Mouse (Mus musculus): ENCODE results near the gene Hrnr. TPM values are rescaled to one million over a fixed set of nuclear protein-coding genes. Genes with fewer than 3 reads are reported as not detected.

Gene Hrnr
- total RNA-seq (2014; rRNA removed) (not detected in 2 replicates), polyA plus RNA-seq (2015; fragmentation: Nextera tagmentation; extraction: Ambion mirVana) (not detected in 2 replicates)

- H3K4me1 ChIP-seq (ENCODE audit: insufficient read depth): no peaks in the 10 kb centered on the region
- no peak within 1 kb of the TSS for H3K27ac ChIP-seq (ENCODE audit: low read depth, low read length)
- WGBS: 87% methylated on average over 2 of the region's 2 CpGs
- no peak for TF ChIP-seq CTCF (IDR thresholded peaks at IDR 0.05; ENCODE audit: low read depth)
- H3K27me3 ChIP-seq (ENCODE audit: insufficient read depth, low read length): no peaks in the 10 kb centered on the region
- H3K9ac ChIP-seq: no peak within 1 kb of the TSS
- no peaks in the 10 kb centered on the region for H3K9me3 ChIP-seq (ENCODE audit: low read length)
- no peaks in the 10 kb centered on the region for H3K36me3 ChIP-seq (ENCODE audit: insufficient read depth)
- H3K4me3 ChIP-seq (ENCODE audit: low read depth, low read length): no peak within 1 kb of the TSS
- no peak within 1 kb of the TSS for H3K4me2 ChIP-seq (ENCODE audit: low read depth)
- ATAC-seq (no peak), DNase-seq (no peak)
These were observed at the start of gene Hrnr for GRCm38 (mm10) chr3:93319449-93319848. Gene Hrnr, plus strand, starts transcription at chr3:93319749.

- no peak for TF ChIP-seq CTCF (IDR thresholded peaks at IDR 0.05; ENCODE audit: low read depth)
- no peaks in the 10 kb centered on the region for H3K27me3 ChIP-seq (ENCODE audit: insufficient read depth, low read length)
- no peak within 1 kb of the TSS for H3K4me3 ChIP-seq (ENCODE audit: low read depth, low read length)
- no peak within 1 kb of the TSS for H3K4me2 ChIP-seq (ENCODE audit: low read depth)
- WGBS: 93% methylated on average over 2 of the region's 2 CpGs
- H3K36me3 ChIP-seq (ENCODE audit: insufficient read depth): no peaks in the 10 kb centered on the region
- no peak within 1 kb of the TSS for H3K27ac ChIP-seq (ENCODE audit: low read depth, low read length)
- ATAC-seq (no peak), DNase-seq (no peak)
- H3K9me3 ChIP-seq (ENCODE audit: low read length): no peaks in the 10 kb centered on the region
- H3K9ac ChIP-seq: no peak within 1 kb of the TSS
- H3K4me1 ChIP-seq (ENCODE audit: insufficient read depth): no peaks in the 10 kb centered on the region
These were observed 46.3 kb upstream of the Hrnr start, which contains the start of gene Flg for GRCm38 (mm10) chr3:93273223-93273622. Gene Flg, plus strand, starts transcription at chr3:93273523.

GRCm38 (mm10) chr3:93297542-93297941, 22.0 kb upstream of the Hrnr start:
- Histone ChIP-seq H3K36me3 (ENCODE audit: insufficient read depth) (no peaks in the 10 kb centered on the region), H3K4me2 (ENCODE audit: low read depth) (no peak overlapping the region), H3K9ac (no peak overlapping the region), H3K4me1 (ENCODE audit: insufficient read depth) (no peaks in the 10 kb centered on the region), H3K27me3 (ENCODE audit: insufficient read depth, low read length) (no peaks in the 10 kb centered on the region), H3K4me3 (ENCODE audit: low read depth, low read length) (no peak overlapping the region), H3K9me3 (ENCODE audit: low read length) (no peaks in the 10 kb centered on the region), H3K27ac (ENCODE audit: low read depth, low read length) (no peak overlapping the region)
- no peak for ATAC-seq
- no peak for TF ChIP-seq CTCF (IDR thresholded peaks at IDR 0.05; ENCODE audit: low read depth)
- DNase-seq: no peak
- 77% methylated on average over 2 of the region's 2 CpGs for WGBS

GRCm38 (mm10) chr3:93299832-93300231, 19.7 kb upstream of the Hrnr start:
- no peaks in the 10 kb centered on the region for H3K27me3 ChIP-seq (ENCODE audit: insufficient read depth, low read length)
- no peak for ATAC-seq
- TF ChIP-seq CTCF (IDR thresholded peaks at IDR 0.05; ENCODE audit: low read depth): no peak
- H3K4me1 ChIP-seq (ENCODE audit: insufficient read depth): no peaks in the 10 kb centered on the region
- H3K4me2 ChIP-seq (ENCODE audit: low read depth): no peak overlapping the region
- H3K9me3 ChIP-seq (ENCODE audit: low read length): no peaks in the 10 kb centered on the region
- H3K27ac ChIP-seq (ENCODE audit: low read depth, low read length): no peak overlapping the region
- H3K4me3 ChIP-seq (ENCODE audit: low read depth, low read length): no peak overlapping the region
- no peak for DNase-seq
- no peak overlapping the region for H3K9ac ChIP-seq
- 87% methylated on average over 6 of the region's 6 CpGs for WGBS
- H3K36me3 ChIP-seq (ENCODE audit: insufficient read depth): no peaks in the 10 kb centered on the region

- no peak for ATAC-seq
- no peak for TF ChIP-seq CTCF (IDR thresholded peaks at IDR 0.05; ENCODE audit: low read depth)
- no peak overlapping the region for H3K27ac ChIP-seq (ENCODE audit: low read depth, low read length)
- no peaks in the 10 kb centered on the region for H3K4me1 ChIP-seq (ENCODE audit: insufficient read depth)
- H3K4me3 ChIP-seq (ENCODE audit: low read depth, low read length): no peak overlapping the region
- H3K27me3 ChIP-seq (ENCODE audit: insufficient read depth, low read length): no peaks in the 10 kb centered on the region
- no peaks in the 10 kb centered on the region for H3K36me3 ChIP-seq (ENCODE audit: insufficient read depth)
- no peak overlapping the region for H3K9ac ChIP-seq
- H3K4me2 ChIP-seq (ENCODE audit: low read depth): no peak overlapping the region
- DNase-seq: no peak
- H3K9me3 ChIP-seq (ENCODE audit: low read length): no peaks in the 10 kb centered on the region
- 79% methylated on average over 3 of the region's 3 CpGs for WGBS
These were observed 17.7 kb upstream of the Hrnr start for GRCm38 (mm10) chr3:93301896-93302295.

- no peak for DNase-seq
- H3K9ac ChIP-seq: no peak overlapping the region
- H3K27me3 ChIP-seq (ENCODE audit: insufficient read depth, low read length): no peaks in the 10 kb centered on the region
- H3K4me3 ChIP-seq (ENCODE audit: low read depth, low read length): no peak overlapping the region
- H3K36me3 ChIP-seq (ENCODE audit: insufficient read depth): no peaks in the 10 kb centered on the region
- H3K4me1 ChIP-seq (ENCODE audit: insufficient read depth): no peaks in the 10 kb centered on the region
- 0 out of 2 replicates have a peak, but pooled peaks have one; percentile 11 for TF ChIP-seq CTCF (IDR thresholded peaks at IDR 0.05; ENCODE audit: low read depth)
- ATAC-seq: no peak
- no peaks in the 10 kb centered on the region for H3K9me3 ChIP-seq (ENCODE audit: low read length)
- no peak overlapping the region for H3K4me2 ChIP-seq (ENCODE audit: low read depth)
- no peak overlapping the region for H3K27ac ChIP-seq (ENCODE audit: low read depth, low read length)
- WGBS: 76% methylated on average over 2 of the region's 2 CpGs
These were observed 13.4 kb upstream of the Hrnr start for GRCm38 (mm10) chr3:93306142-93306541.

- no peak for TF ChIP-seq CTCF (IDR thresholded peaks at IDR 0.05; ENCODE audit: low read depth)
- no peak overlapping the region for H3K9ac ChIP-seq
- H3K4me2 ChIP-seq (ENCODE audit: low read depth): no peak overlapping the region
- DNase-seq (no peak), ATAC-seq (no peak)
- no peak overlapping the region for H3K27ac ChIP-seq (ENCODE audit: low read depth, low read length)
- no peak overlapping the region for H3K4me3 ChIP-seq (ENCODE audit: low read depth, low read length)
- no peaks in the 10 kb centered on the region for H3K9me3 ChIP-seq (ENCODE audit: low read length)
- H3K36me3 ChIP-seq (ENCODE audit: insufficient read depth): no peaks in the 10 kb centered on the region
- no peaks in the 10 kb centered on the region for H3K4me1 ChIP-seq (ENCODE audit: insufficient read depth)
- WGBS: 69% methylated on average over 3 of the region's 3 CpGs
- no peaks in the 10 kb centered on the region for H3K27me3 ChIP-seq (ENCODE audit: insufficient read depth, low read length)
These were observed 8.2 kb upstream of the Hrnr start for GRCm38 (mm10) chr3:93311371-93311770.

Measured in forebrain, postnatal 0 days (tissue).